Mouse (Mus musculus): ENCODE measurements around the gene Mus81. TPM values are rescaled to one million over a fixed set of nuclear protein-coding genes. Genes with fewer than 3 reads are reported as not detected.
A peak's percentile ranks its signal among the peaks of the same experiment; 100 is the strongest.

Mus81 gene
- polyA plus RNA-seq, 1 experiment from 2014 or later: 18.5 TPM

DNA sequence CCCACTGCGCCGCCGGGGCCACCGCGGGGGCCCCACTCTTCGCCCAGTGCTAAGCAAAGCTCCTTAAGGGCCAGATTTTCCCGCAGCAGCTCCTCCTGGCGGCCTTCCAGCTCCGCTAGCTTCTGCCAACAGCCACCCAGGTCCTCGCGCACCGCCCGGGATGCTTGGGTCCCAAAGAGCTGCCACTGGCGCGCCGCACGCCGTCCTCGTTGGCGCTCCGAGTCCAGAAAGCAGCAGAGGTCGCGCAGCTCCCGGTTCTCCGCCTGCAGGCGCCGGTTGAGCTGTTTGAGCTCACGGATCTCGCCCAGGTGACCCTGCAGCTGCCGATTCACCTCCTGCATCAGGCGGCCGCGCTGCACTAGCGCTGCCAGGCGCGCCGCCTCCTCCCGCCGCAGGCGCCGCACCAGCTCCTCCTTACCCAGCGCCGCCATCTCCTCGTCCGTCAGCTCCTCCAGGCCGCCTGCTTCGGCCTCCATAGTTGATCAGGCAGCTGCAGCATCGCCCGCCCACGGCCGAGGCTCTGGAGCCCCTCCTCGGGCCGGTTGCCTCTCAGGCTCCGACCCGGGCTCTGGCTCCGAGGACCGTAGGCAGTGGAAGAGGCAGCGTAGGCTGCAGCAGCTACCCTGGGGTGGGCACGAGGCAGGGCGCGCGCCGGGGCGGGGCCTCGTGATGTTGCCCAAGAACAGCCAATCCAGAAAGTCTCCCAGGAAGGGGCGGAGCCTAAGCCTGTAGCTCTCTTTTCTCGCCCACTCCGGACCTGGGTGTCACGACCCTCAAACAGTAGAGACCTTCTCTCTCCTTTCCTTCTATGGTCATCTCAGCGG, 31.1 kb downstream of the Mus81 start:
- ATAC-seq (ENCODE audit: low FRiP score, low TSS enrichment): peak; percentile 86
- H3K9ac ChIP-seq (ENCODE audit: low read length): peak overlapping the region; percentile 91
- under 1% methylated on average over 69 of the region's 70 CpGs for WGBS
- DNase-seq (ENCODE audit: low spot score): peak; percentile 94
- H3K27me3 ChIP-seq (ENCODE audit: control insufficient read depth, insufficient read depth, low read length): no peaks in the 10 kb centered on the region
- no peaks in the 10 kb centered on the region for H3K9me3 ChIP-seq (ENCODE audit: control insufficient read depth, low read length)
- peak overlapping the region; percentile 91 for H3K4me2 ChIP-seq (replicated peaks; ENCODE audit: low read depth)
- TF ChIP-seq EP300 (optimal IDR thresholded peaks at IDR 0.05) (no peak), CTCF (IDR thresholded peaks at IDR 0.05; ENCODE audit: low read depth) (peak; percentile 18; the same call in 1 of the 2 replicates)
- H3K27ac ChIP-seq (replicated peaks): peak overlapping the region; percentile 98
- peaks cover 2% of the 10 kb centered on the region; the same call in 1 of the 2 replicates for H3K4me1 ChIP-seq (replicated peaks; ENCODE audit: control insufficient read depth, insufficient read depth)
- peaks cover 5% of the 10 kb centered on the region for H3K36me3 ChIP-seq (ENCODE audit: control insufficient read depth, insufficient read depth, low read length)
- peak overlapping the region; percentile 82 for H3K4me3 ChIP-seq (ENCODE audit: low read depth, low read length)

DNA sequence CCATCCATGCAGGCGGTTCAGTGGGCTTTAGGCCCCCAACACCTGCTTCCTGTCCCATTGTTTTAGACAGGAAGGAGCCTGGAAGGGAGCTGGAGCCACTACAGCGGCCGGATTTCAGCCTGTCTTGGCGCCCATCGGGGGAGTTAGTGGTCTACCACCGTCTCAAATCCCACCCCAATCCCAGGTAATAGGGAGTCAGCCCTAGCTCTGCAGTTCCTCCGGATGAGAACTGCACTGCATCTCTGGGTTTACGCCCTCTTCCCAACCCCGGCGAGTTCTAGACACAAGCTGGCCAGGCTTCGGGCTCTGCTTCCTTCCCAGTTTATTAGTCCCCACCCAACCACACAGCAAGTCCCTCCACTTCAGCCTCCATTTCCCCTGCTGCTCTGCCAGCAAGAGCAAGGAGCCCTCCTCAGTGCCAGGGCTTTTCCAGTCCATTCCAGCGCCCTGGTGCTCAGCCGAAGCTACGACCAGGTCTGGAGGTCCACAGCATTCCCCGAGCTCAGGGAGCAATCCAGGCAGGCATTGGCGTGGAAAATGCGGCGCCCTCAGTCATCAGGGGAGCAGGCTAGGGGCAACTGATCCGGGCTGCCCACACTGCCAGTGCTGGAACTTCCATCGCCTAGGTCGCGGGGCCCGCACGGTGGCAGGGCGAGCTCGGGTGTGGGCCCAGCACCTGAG, 31.8 kb downstream of the Mus81 start:
- Histone ChIP-seq H3K9ac (ENCODE audit: low read length) (peak overlapping the region; percentile 91), H3K4me3 (ENCODE audit: low read depth, low read length) (peak overlapping the region; percentile 82), H3K27ac (replicated peaks) (peak overlapping the region; percentile 98), H3K4me1 (replicated peaks; ENCODE audit: control insufficient read depth, insufficient read depth) (peaks cover 2% of the 10 kb centered on the region; the same call in 1 of the 2 replicates), H3K4me2 (replicated peaks; ENCODE audit: low read depth) (peak overlapping the region; percentile 91), H3K9me3 (ENCODE audit: control insufficient read depth, low read length) (no peaks in the 10 kb centered on the region), H3K27me3 (ENCODE audit: control insufficient read depth, insufficient read depth, low read length) (no peaks in the 10 kb centered on the region), H3K36me3 (ENCODE audit: control insufficient read depth, insufficient read depth, low read length) (peaks cover 5% of the 10 kb centered on the region)
- DNase-seq (ENCODE audit: low spot score) (no peak), ATAC-seq (ENCODE audit: low FRiP score, low TSS enrichment) (peak; percentile 8)
- TF ChIP-seq CTCF (IDR thresholded peaks at IDR 0.05; ENCODE audit: low read depth) (no peak), EP300 (optimal IDR thresholded peaks at IDR 0.05) (no peak)
- 4% methylated on average over 25 of the region's 26 CpGs for WGBS

DNA sequence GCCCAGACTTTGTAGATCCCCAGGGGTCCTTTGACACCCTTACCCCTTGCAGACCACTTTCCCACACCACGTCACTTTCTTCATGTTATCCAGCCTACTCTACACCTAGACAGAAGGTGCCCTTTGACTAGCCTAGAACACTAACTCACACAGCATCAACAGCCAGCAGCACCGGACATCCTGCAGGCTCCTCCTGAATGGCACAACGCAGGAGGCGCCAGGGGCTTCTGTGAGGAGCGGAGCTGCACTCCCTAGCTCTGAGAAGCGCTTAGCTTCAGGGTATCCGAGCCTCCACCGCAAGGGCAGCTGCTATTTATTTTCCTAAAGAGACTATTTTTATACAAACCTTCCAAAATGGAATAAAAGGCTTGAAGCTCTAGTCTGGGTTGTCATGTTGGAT, 32.6 kb downstream of the Mus81 start:
- Histone ChIP-seq H3K4me3 (ENCODE audit: low read depth, low read length) (peak overlapping the region; percentile 82), H3K27me3 (ENCODE audit: control insufficient read depth, insufficient read depth, low read length) (no peaks in the 10 kb centered on the region), H3K27ac (replicated peaks) (no peak overlapping the region; the same call in 1 of the 2 replicates), H3K9ac (ENCODE audit: low read length) (peak overlapping the region; percentile 91), H3K9me3 (ENCODE audit: control insufficient read depth, low read length) (no peaks in the 10 kb centered on the region), H3K4me1 (replicated peaks; ENCODE audit: control insufficient read depth, insufficient read depth) (peaks cover 2% of the 10 kb centered on the region; the same call in 1 of the 2 replicates), H3K36me3 (ENCODE audit: control insufficient read depth, insufficient read depth, low read length) (peaks cover 5% of the 10 kb centered on the region), H3K4me2 (replicated peaks; ENCODE audit: low read depth) (peak overlapping the region; percentile 91)
- TF ChIP-seq CTCF (IDR thresholded peaks at IDR 0.05; ENCODE audit: low read depth) (no peak), EP300 (optimal IDR thresholded peaks at IDR 0.05) (no peak)
- ATAC-seq (ENCODE audit: low FRiP score, low TSS enrichment) (no peak), DNase-seq (ENCODE audit: low spot score) (no peak)
- 47% methylated on average over 8 of the region's 8 CpGs for WGBS

DNA sequence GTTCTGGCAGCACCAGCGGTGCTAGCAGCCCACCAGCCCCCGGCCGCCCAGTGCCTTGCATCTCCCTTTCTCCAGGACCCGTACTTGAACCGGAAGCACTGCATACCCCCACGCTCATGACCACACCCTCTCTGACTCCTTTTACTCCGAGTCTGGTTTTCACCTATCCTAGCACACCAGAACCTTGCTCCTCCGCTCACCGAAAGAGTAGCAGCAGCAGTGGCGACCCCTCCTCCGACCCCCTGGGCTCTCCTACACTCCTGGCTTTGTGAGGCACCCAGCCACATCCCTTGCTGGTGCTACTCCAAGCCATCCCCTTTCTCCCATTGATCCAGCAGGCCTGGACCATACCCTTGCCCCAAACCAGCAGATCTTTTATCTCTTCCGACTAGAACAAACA, 33.2 kb downstream of the Mus81 start:
- 72% methylated on average over 12 of the region's 12 CpGs for WGBS
- Histone ChIP-seq H3K4me1 (replicated peaks; ENCODE audit: control insufficient read depth, insufficient read depth) (peaks cover 2% of the 10 kb centered on the region; the same call in 1 of the 2 replicates), H3K27me3 (ENCODE audit: control insufficient read depth, insufficient read depth, low read length) (no peaks in the 10 kb centered on the region), H3K4me2 (replicated peaks; ENCODE audit: low read depth) (peak overlapping the region; percentile 91), H3K4me3 (ENCODE audit: low read depth, low read length) (peak overlapping the region; percentile 82), H3K9me3 (ENCODE audit: control insufficient read depth, low read length) (no peaks in the 10 kb centered on the region), H3K9ac (ENCODE audit: low read length) (peak overlapping the region; percentile 91; the same call in 1 of the 2 replicates), H3K36me3 (ENCODE audit: control insufficient read depth, insufficient read depth, low read length) (peaks cover 5% of the 10 kb centered on the region), H3K27ac (replicated peaks) (no peak overlapping the region)
- DNase-seq (ENCODE audit: low spot score): no peak
- no peak for ATAC-seq (ENCODE audit: low FRiP score, low TSS enrichment)
- TF ChIP-seq EP300 (optimal IDR thresholded peaks at IDR 0.05) (no peak), CTCF (IDR thresholded peaks at IDR 0.05; ENCODE audit: low read depth) (no peak)

DNA sequence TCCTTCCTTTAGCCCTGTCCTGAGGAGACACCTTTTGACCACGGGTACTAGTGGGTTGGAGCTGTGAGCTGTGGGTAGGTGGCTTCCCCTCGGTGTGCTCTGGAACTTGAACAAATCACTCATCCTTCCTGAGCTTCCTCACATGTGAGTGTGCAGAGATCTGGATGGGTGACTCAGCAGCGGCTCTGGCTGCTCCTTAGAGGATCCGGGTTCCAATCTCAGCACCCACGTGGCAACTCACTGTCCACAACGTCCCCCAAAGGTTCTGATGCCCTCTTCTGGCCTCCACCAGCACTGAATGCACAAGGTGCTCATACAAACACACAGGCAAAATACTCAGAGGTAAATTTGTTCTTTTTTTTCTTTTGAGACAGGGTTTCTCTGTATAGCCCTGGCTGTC, 36.4 kb downstream of the Mus81 start:
- 75% methylated on average over 6 of the region's 6 CpGs for WGBS
- no peak for TF ChIP-seq EP300 (optimal IDR thresholded peaks at IDR 0.05)
- no peak for TF ChIP-seq CTCF (IDR thresholded peaks at IDR 0.05; ENCODE audit: low read depth)

More for the DNA sequence above, 36.4 kb downstream of the Mus81 start:
- no peak overlapping the region for H3K4me2 ChIP-seq (replicated peaks; ENCODE audit: low read depth)
- no peaks in the 10 kb centered on the region for H3K9me3 ChIP-seq (ENCODE audit: control insufficient read depth, low read length)
- no peak overlapping the region for H3K27ac ChIP-seq (replicated peaks)
- H3K9ac ChIP-seq (ENCODE audit: low read length): no peak overlapping the region
- ATAC-seq (ENCODE audit: low FRiP score, low TSS enrichment): no peak
- peaks cover 2% of the 10 kb centered on the region; the same call in 1 of the 2 replicates for H3K4me1 ChIP-seq (replicated peaks; ENCODE audit: control insufficient read depth, insufficient read depth)
- H3K27me3 ChIP-seq (ENCODE audit: control insufficient read depth, insufficient read depth, low read length): peaks cover 3% of the 10 kb centered on the region; the same call in 1 of the 2 replicates
- no peak for DNase-seq (ENCODE audit: low spot score)
- peaks cover 5% of the 10 kb centered on the region for H3K36me3 ChIP-seq (ENCODE audit: control insufficient read depth, insufficient read depth, low read length)
- no peak overlapping the region for H3K4me3 ChIP-seq (ENCODE audit: low read depth, low read length)
